Mouse (Mus musculus) cerebellum, adult 8-10 months (tissue): ENCODE data around the gene Med8.

Experiments used
- DNase-seq: peaks from one replicate; pipeline ENCODE4 v3.0.0; 2022

The Med8 gene

DNA sequence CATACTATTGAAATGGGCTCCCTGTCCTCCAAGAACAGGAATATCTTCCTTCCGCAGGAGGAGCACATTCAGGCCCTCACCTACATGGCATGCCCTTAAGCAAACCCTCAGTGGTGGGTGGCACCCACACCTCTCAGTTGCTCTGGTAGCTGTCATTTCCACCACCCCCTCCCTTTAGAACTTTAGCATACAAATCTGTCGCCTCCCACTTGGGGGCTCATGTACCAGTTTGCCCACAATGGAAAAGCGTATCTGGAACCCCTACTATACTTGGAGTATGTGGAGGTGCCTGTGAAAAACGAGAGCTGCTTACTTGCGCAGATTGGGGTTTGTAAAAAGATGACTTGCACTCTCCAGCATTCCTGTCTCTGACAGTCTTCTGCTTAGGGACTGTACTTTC lies 7.2 kb downstream of the Med8 start:
- DNase-seq: no peak

- DNase-seq: no peak
Measured at GRCm38 (mm10) chr4:118417112-118417797, 8.1 kb downstream of the Med8 start.

DNA sequence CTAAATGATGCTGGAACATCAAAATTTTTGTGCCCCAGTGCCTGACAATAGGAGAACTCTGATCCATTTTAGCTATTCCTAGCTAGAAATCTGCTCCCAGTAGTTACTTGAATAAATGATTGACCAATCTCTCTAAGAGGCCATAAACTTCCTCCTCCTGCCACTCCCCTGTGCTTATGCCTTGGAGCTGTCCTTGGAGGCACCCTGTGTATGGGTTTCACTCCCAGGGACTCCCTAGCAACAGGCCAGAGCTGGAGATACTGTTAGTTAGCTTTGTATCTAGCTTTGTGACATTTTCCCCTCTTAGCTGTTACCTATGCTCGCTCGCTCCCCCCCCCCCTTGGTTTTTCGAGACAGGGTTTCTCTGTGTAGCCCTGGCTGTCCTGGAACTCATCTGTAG lies 12.2 kb downstream of the Med8 start:
- DNase-seq: no peak

GRCm38 (mm10) chr4:118424541-118425160 lies 15.5 kb downstream of the Med8 start:
- no peak for DNase-seq

DNA sequence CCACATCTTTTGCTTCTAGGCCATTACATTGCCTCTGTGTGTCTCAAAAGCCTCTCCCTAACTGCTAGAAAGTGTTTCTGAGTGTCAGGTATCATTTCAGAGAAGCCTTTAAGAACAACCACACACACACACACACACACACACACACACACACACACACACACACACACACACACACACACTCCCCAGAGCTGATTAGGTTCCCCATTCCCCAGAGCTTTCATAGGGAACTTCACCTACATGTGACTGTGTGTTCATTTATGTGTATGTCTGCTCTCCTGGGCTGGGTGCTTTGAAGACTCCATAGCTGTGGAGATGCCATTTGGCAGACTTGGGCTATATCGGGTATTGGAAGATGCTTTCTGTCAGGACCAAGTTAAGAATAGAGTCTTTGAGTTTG lies 16.2 kb downstream of the Med8 start:
- no peak for DNase-seq

DNA sequence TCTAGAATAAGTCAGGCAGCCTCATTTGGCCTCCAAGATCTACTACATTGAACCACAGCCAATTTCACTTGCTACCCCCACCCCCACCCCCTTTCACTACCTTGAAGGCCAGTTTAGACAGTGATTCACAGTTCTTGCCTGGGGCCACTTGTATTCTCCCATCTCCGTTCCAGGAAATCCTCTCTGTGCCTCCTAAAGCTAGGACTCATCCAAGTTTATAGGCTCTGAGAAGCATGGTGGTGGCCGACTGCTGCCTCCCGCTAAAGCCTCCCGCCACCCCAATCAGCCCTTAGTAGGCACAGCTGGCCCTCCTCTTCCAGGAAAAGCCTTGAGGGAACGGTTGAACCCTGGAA lies 18.3 kb downstream of the Med8 start:
- DNase-seq: no peak

GRCm38 (mm10) chr4:118427768-118428451 lies 18.8 kb downstream of the Med8 start, which contains the start of gene Elovl1:
Elovl1 (plus strand) TSS chr4:118428093.
- peak; percentile 66 for DNase-seq

DNA sequence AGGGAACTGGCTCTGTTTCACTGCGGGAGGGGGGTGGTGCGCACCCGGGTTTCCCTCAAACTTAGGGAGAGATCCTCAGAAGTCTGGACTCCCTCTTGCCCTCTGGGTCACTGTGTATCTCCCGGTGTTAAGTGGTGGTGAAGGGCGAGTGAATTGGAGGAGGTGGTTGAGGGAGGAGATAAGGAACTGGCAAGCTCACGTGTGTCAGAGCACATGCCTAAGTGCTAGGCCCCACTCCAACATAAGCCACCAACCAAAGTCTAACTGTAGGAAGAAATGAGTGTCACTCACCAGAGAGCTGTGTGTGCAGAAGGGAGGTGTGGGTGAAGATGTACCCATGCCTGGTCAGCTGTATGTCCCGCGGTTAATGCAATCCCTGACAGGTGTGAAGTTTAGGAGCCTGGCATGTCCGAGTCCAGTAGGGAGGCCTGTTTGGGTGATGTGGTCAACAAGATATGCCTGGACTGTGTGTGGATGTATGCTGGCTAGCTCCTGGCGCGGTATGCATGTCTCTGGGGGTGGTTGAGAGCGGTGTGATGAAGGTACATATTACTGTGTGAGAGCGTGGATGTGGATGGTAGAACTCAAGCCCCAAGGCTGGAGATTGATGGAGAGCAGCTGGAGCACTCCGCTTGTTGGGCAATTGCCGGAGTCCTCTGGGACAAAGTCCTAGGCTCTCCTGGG lies 19.5 kb downstream of the Med8 start:
- no peak for DNase-seq

GRCm38 (mm10) chr4:118429215-118429895 lies 20.2 kb downstream of the Med8 start:
- no peak for DNase-seq

- no peak for DNase-seq
Measured at GRCm38 (mm10) chr4:118432332-118432731, 23.2 kb downstream of the Med8 start.

DNA sequence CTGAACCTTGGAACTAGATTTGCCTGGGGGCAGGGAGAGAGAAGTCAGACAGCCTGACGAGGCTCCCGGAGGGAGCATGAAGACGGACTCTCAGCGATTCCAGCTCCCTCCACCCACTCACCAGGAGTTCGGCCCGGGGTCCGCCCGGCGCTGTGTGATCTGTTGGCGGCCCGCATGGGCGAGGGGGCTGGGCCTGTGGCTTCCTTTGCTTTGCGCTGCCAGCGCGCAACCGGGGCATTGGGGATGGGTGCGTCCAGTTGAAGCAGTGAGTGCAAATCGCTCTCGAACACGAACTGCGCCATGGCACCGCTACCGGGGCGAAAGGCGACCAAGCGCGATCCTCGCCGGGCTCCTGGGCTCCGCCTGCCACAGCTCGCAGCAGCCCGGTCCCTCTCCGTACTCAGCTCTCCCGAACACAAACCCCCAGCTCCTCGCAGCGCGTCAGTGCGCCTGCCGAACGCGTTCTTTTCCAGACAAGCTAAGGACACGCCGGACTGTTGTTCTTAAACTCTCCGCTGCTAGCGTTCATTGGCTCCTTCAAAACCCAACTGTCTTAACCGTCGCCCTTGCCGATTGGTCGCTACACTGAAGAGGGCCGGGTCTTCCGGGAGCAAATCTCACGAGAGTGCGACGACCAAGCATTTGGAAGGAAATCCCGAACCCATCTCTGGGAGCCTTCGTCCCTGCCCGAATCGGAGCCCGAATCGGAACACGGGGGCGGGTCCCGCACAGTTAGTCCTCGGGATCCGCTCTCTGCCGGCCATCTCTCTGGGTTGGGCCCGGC lies 27.9 kb downstream of the Med8 start, which contains the start of gene Cdc20:
Gene Cdc20, minus strand, starts transcription at position 533 of the 784 bp plus-strand sequence.
- peak; percentile 67 for DNase-seq

DNA sequence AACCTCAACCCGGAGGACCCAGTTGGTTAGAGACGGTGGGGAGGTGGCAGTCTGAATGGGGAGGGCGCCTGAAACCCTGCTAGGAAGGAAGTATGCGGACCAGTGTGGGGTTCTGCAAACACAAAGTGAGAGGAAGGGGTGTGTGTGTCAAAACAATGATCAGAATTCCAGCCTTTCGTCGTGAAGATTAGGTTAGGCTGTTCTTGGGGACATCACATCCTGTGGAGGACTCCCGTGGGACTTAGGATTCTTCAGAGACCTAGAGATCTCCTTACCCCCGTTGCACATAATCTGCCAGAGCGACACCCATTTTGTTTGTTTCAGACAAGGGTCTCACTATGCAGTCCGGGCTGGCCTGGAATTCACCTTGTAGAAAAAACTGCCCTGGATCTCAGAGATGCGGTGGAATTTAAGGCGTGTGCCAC lies 28.7 kb downstream of the Med8 start:
- no peak for DNase-seq

GRCm38 (mm10) chr4:118445088-118445487 lies 36.0 kb downstream of the Med8 start:
- DNase-seq: no peak

- DNase-seq: no peak
Measured at GRCm38 (mm10) chr4:118445781-118446414, 36.8 kb downstream of the Med8 start.

DNA sequence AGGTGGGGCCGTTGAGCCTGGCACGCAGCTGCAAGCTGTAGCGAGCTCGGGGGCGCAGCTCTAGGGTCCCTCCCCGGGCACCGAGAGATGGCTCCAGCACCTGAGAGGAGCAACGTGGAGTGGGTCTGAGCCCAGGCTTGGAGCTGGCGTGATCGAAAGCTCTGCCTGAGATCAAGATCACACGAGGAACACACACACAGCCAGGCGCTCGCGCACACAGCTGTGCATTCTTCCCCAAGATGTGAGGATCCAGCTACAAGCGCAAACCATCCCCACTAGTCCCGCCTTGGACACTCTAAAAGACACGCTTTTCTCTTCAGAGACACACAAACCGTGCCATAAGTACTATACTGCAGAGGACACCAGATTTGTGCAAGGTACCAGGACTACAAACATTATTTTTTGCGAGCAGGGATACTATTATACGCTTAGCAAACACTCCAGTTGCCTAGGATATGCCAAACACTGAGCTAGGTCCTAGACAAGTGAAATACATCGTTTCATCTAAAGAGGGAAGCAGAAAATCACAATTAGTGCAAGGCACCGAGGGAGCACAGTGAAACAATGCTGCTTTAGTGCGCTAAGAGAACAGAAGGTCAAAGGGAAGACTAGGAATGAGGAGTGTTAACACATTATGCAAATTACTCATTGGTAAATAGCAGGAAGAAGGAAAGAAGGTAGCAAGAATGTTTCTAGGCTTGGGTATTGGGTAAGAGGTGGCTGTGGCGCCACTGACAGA lies 37.4 kb downstream of the Med8 start:
- no peak for DNase-seq

- no peak for DNase-seq
Measured at GRCm38 (mm10) chr4:118457345-118457975, 48.3 kb downstream of the Med8 start, which contains the start of gene Mpl. Mpl (minus strand) TSS chr4:118457513.

DNA sequence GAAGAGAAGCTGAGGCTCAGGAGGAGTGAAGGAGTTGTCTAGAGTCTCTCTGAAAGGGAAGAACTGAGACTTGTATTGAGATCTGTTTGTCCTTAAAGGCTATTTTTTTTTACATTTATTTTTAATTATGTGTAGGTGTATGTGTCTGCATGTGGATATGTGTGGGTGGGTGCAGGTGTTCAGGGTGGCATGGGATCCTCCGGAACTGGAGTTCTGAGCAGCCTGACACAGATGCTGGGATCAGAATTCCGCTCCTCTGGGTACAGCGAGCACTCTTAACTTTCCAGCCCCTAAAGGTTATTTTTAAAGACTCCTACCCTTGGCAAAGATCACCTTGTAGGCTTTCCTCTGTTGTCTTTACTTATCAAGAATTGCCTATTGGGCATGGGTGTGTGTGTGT lies 55.8 kb downstream of the Med8 start:
- DNase-seq: no peak
